Mouse (Mus musculus): Measurements from ENCODE around the gene Gm21775. TPM values are rescaled to one million over a fixed set of nuclear protein-coding genes. Genes with fewer than 3 reads are reported as not detected.

Gene Gm21775
- total RNA-seq (2023; ENCODE audit: inconsistent age) = not detected in 4 replicates

GRCm38 (mm10) chrY:10553153-10553552 lies at the start of gene Gm21775:
Gene Gm21775 (plus strand): TSS chrY:10553453.

GRCm38 (mm10) chrY:10535942-10536341 lies 17.3 kb upstream of the Gm21775 start, which contains the start of gene Gm20737:
Gene Gm20737 (minus strand): TSS chrY:10536042.

Other genes starting within 250 kb of the Gm21775 start
- not detected in 4 replicates for gene Gm20834, start 228.9 kb upstream of the Gm21775 start, total RNA-seq (2023; ENCODE audit: inconsistent age)
- not detected in 4 replicates for gene Gm28510, start 140.7 kb upstream of the Gm21775 start, total RNA-seq (2023; ENCODE audit: inconsistent age)
- gene Gm20737, start 17.4 kb upstream of the Gm21775 start, total RNA-seq (2023; ENCODE audit: inconsistent age) = not detected in 4 replicates
- gene Gm21900, start 62.9 kb downstream of the Gm21775 start, total RNA-seq (2023; ENCODE audit: inconsistent age) = not detected in 4 replicates
- not detected in 4 replicates for gene Gm20777, start 199.0 kb downstream of the Gm21775 start, total RNA-seq (2023; ENCODE audit: inconsistent age)